Mouse (Mus musculus) heart, embryonic 16.5 days (tissue): ENCODE data around the gene Usp46. TPM values are rescaled to one million over a fixed set of nuclear protein-coding genes. Genes with fewer than 3 reads are reported as not detected.

ENCODE experiments used
- ATAC-seq: fragments of 200-750 bp; cut with Nextera tagmentation; replicated peaks from 2 replicates; pipeline ENCODE4 v1.8.0; 2017; ENCODE audit warnings: moderate number of reproducible peaks; ENCODE audit not compliant: insufficient read depth, low FRiP score; ENCODE audit errors: extremely low read depth
- H3K27ac ChIP-seq: fragments of 300-500 bp; sonication (generic); 2 replicates; pipeline ENCODE4 v1.5.1; 2014; ENCODE audit warnings: mild to moderate bottlenecking, low read length, control low read depth, moderate library complexity
- H3K27me3 ChIP-seq: fragments of 300-500 bp; sonication (generic); 2 replicates; pipeline ENCODE4 v1.6.1; 2014; ENCODE audit warnings: low read length, mixed read lengths; ENCODE audit not compliant: control insufficient read depth, insufficient read depth
- H3K36me3 ChIP-seq: fragments of 300-500 bp; sonication (generic); 2 replicates; pipeline ENCODE4 v1.6.1; 2014; ENCODE audit not compliant: control insufficient read depth, insufficient read depth
- H3K4me1 ChIP-seq: fragments of 300-500 bp; sonication (generic); 2 replicates; pipeline ENCODE4 v1.6.1; 2014; ENCODE audit warnings: low read length, mixed read lengths; ENCODE audit not compliant: control insufficient read depth, insufficient read depth
- H3K4me2 ChIP-seq: fragments of 300-500 bp; sonication (generic); 2 replicates; pipeline ENCODE4 v1.6.1; 2014; ENCODE audit warnings: low read depth, mild to moderate bottlenecking, control low read depth, low read length
- H3K4me3 ChIP-seq: fragments of 300-500 bp; sonication (generic); 2 replicates; pipeline ENCODE4 v1.5.1; 2014; ENCODE audit warnings: mild to moderate bottlenecking, control low read depth, low read length
- H3K9ac ChIP-seq: fragments of 300-500 bp; sonication (generic); 2 replicates; pipeline ENCODE4 v1.6.1; 2014; ENCODE audit warnings: low read length, control low read depth
- H3K9me3 ChIP-seq: fragments of 300-500 bp; sonication (generic); replicated peaks from 2 replicates; pipeline ENCODE4 v1.6.1; 2016; ENCODE audit warnings: low read length; ENCODE audit not compliant: control insufficient read depth
- WGBS: fragments of 180-500 bp; shearing (Covaris S2); extraction: QIAGEN DNeasy Blood & Tissue Kit; methylation state at CpG from one replicate; pipeline ENCODE4 v1.1.7; 2014; 5-methylcytosine and 5-hydroxymethylcytosine counted together
- polyA plus RNA-seq: library from polyadenylated mRNA; unstranded; fragments of >200 nt; fragmentation: Nextera tagmentation; extraction: Ambion mirVana; gene quantifications from 2 replicates; pipeline ENCODE4 v1.2.1, GENCODE M21; 2015

Usp46 gene
- polyA plus RNA-seq, 1 experiment from 2014 or later = 27.8 TPM

- Histone ChIP-seq H3K4me2 (no peak overlapping the region), H3K9ac (no peak overlapping the region), H3K4me1 (no peaks in the 10 kb centered on the region), H3K4me3 (no peak overlapping the region), H3K27ac (no peak overlapping the region), H3K9me3 (no peaks in the 10 kb centered on the region), H3K27me3 (no peaks in the 10 kb centered on the region), H3K36me3 (no peaks in the 10 kb centered on the region)
- WGBS = 78% methylated on average over 3 of the region's 3 CpGs
- ATAC-seq = no peak
These were observed 112.5 kb downstream of the Usp46 start for GRCm38 (mm10) chr5:73955691-73956090.

DNA sequence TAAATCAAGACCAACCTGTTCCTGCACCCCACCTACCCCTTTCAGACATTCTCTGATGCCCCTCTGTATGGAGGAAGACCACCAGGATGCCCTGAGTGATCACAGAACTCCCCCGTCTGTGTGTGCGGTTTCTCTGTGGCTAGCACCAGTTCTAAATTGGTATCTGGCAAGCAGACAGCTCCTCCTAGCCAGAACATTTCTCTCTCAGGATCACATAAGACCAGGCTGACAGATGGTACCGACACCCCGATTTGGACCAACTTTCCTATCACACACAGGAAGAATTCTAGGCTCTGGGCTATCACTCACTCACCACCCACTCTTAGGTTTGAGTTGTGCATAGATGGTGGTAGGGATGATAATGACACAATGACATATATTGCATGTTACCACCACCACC, 113.2 kb downstream of the Usp46 start:
- no peaks in the 10 kb centered on the region for H3K36me3 ChIP-seq
- ATAC-seq = no peak
- no peak overlapping the region for H3K4me3 ChIP-seq
- no peak overlapping the region for H3K9ac ChIP-seq
- H3K4me1 ChIP-seq = no peaks in the 10 kb centered on the region
- H3K27me3 ChIP-seq = no peaks in the 10 kb centered on the region
- H3K4me2 ChIP-seq = no peak overlapping the region
- H3K9me3 ChIP-seq = no peaks in the 10 kb centered on the region
- WGBS = 78% methylated on average over 4 of the region's 4 CpGs
- H3K27ac ChIP-seq = no peak overlapping the region

DNA sequence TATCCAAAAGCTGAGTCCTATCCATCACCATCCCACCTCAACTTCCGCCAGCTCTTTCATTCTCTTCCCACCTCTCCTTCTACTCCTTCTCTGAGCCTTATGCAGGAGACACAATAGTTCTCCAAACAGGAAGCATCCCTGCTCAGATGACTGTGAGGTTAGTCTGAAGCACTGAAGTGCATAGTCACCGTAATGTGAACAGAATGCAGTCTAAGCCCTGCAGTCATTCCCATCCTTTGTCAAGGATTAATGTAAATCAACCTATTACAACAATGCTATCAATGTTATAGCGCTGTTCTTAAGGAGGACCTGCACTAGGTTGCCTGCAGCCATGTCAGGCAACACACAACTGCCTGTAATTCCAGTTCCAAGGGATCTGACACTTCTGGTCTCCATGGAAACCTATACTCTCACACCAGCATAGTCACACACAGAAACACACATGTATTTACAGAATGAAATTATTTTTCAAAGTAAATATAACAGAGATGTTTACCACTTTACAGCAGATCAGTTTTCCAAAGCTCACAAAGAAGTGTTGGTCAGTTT, 115.1 kb downstream of the Usp46 start:
- ATAC-seq = no peak
- WGBS = 79% methylated on average over 3 of the region's 3 CpGs

DNA sequence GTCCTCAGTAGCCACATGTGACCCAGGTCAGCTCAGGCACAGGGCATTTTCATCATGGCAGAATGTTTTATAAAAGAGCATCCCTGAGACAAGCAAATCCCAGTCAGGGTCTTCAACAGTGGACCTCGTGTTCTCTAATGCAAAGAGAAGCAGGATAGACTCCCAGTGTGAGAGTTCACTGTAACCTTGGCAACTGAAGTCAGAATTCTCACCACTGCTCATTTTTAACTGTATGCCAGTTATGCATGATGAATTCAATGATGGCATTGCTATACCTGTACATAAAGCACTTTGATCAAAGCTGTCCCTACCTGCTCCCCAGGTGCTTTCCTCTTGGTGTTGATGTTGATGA, 116.6 kb downstream of the Usp46 start:
- no peaks in the 10 kb centered on the region for H3K36me3 ChIP-seq
- no peaks in the 10 kb centered on the region for H3K9me3 ChIP-seq
- ATAC-seq = no peak
- H3K27me3 ChIP-seq = no peaks in the 10 kb centered on the region
- H3K4me3 ChIP-seq = no peak overlapping the region
- no peak overlapping the region for H3K9ac ChIP-seq
- no peak overlapping the region for H3K4me2 ChIP-seq
- H3K4me1 ChIP-seq = no peaks in the 10 kb centered on the region
- no peak overlapping the region for H3K27ac ChIP-seq
- WGBS = 88% methylated on average over 1 of the region's 1 CpGs

More for the DNA sequence above, 115.1 kb downstream of the Usp46 start:
- H3K9ac ChIP-seq = no peak overlapping the region
- H3K36me3 ChIP-seq = no peaks in the 10 kb centered on the region
- no peak overlapping the region for H3K4me3 ChIP-seq
- H3K27ac ChIP-seq = no peak overlapping the region
- H3K4me2 ChIP-seq = no peak overlapping the region
- no peaks in the 10 kb centered on the region for H3K4me1 ChIP-seq
- H3K9me3 ChIP-seq = no peaks in the 10 kb centered on the region
- H3K27me3 ChIP-seq = no peaks in the 10 kb centered on the region

- Histone ChIP-seq H3K9me3 (no peaks in the 10 kb centered on the region), H3K27me3 (no peaks in the 10 kb centered on the region), H3K27ac (no peak overlapping the region), H3K4me1 (no peaks in the 10 kb centered on the region), H3K9ac (no peak overlapping the region), H3K36me3 (no peaks in the 10 kb centered on the region), H3K4me3 (no peak overlapping the region), H3K4me2 (no peak overlapping the region)
- ATAC-seq = no peak
- 70% methylated on average over 16 of the region's 16 CpGs for WGBS
These were observed 117.2 kb downstream of the Usp46 start for GRCm38 (mm10) chr5:73950809-73951648.

Other genes starting within 250 kb of the Usp46 start
- gene Rasl11b, start 126.9 kb upstream of the Usp46 start, polyA plus RNA-seq = 101 and 112 TPM in 2 replicates